Mouse (Mus musculus) telencephalon, adult 2 months (tissue): ENCODE data around the gene Ankrd39.

Source experiments
- DNase-seq: peaks from one replicate; pipeline ENCODE4 v3.0.0-alpha.2; 2011; ENCODE audit warnings: low read depth, low spot score

Gene Ankrd39

DNA sequence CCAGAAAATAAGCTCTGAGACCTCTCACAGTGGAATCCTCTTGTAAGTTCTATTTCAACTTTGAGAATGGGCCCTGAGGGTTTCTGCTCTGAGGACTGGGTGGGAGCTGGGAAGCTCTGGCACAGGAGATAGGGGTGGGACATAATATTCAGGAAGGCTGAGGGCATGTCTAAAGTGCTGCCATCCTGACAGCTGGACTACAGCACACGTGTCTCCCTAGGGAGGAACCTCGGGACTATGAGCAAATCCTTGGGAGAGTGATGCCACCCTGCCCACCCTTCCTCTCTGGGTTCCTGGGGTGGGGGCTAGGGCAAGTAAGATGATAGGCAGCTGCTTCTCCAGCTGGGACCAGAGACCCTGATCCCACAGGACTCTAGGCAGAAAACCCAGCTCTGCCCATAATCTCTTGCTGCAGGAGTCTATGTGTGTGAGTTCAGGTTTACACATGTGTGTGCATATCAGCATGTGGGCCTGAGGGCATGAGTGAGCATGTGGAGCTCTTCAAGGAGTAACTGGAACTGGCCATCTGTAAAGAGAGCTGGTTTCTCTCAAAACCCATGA, 25.0 kb upstream of the Ankrd39 start:
- no peak for DNase-seq

DNA sequence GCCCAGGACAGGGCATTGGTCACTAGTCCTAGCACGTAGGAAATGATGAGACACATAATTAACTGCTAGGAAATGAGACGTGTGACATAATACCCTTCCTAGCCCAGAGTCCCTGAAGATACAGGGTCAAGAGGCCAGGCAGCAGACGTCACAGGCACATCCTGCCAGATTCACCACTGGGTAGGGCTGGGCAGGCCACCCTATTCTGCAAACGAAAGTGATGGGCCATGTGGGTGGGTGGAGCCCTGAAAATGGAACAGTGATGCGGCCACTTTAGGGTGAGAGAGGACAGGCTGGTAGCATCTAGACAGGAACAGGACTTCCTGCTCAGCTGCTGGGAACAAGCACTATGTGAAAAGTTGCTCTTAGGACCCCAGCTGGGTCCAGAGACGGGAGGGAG, 24.4 kb upstream of the Ankrd39 start:
- DNase-seq = no peak

DNA sequence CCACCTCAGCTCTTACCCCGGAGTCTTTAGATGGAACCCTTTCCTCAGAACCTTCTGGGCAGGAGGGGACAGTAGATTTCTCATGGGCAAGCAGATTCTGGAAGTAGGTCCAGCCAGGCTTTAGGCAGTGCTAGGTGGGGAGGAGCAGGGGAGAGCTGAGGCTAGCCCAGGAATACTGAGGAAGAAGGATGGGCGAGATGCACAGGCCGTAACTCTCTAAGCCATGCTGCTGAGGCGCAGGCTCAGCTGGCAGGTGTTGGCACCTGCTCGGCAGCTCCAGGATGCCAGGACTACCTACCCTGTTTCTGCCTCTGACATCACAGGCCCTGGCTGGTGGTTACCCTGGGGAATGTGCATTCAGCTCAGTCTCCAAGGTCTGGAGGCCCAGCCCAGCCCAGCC, 23.1 kb upstream of the Ankrd39 start:
- DNase-seq = no peak

DNA sequence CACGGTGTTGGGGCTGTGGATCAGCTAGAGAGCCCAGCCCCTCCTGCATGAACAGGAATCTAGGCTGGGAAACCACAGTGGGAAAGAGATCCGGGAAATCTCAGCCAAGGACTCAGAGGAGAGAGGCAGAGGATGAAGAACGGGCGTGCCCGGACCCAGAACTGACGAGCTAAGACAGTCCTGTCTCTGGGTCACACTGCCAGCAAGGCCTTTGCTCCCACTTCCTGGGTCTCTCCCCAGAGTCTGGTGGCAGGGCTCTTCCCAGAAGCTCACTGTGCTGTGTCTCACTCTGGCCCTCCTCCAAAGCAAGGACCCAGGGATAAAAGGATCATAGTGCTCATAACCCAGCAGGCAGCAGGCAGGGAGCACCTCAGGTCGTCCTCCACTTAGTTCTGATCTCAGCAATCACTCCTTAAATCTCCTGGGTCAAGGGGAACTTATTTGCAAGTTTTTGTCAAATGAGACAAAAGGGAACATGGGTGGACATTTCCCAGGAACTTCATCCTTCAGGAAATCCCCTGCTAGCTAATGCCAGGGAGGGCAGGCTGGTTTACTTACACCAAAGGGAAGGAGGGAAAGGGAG, 22.5 kb upstream of the Ankrd39 start:
- no peak for DNase-seq

DNA sequence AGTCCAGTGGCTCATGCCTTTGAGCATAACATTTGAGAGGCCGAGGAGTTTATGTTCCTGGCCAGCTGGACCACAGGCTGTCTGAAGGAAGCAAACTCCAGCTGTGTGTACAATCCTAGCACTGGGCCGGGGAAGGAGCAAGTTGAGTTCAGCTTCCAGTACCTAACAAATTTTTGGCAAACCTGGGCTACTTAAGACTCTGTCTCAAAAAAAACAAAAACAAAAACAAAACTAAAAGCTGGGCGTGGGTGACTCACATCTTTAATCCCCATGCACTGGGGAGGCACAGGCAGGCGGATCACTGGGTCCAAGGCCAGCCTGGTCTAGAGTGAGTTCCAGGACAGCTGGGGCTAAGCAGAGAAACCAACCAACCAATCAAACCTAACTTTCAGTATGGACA, 21.5 kb upstream of the Ankrd39 start:
- no peak for DNase-seq

DNA sequence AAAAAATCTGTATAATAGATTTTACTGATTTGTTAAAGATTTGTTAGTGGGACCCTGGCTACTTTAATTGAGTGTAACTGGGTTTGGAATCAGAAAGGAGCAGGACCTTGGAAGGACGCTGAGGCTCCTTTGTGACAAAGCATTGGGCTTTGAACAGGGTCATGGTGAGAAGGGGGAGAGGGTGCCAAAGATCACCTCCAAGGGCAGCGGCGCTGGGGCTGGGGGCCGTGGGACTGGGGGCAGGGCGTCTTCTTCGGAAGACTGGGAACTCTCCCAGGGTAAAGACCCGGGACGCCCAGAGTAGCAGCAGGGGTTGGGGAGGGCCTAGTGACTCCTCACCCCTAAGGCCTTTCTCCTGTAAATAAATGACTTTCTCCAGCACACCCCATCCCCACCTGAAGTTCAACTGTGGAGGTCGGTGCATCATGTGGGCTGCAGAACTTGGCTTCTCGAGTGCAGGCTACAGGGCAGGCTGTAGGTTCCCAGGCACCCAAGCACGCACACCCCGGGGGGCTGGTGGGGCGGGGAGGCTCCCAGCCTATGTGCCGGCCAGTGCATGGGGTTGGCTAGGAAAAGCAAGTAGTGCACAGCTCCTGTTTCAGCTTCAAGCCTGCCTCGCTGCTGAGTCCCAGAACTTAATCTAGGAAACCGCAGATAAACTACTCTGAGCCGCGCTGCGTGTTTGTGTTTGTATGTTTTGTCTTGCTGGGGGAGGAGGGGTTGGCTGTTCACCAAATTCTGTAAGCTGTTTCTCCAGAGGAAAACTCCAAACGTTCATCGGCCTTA, 20.8 kb upstream of the Ankrd39 start:
- no peak for DNase-seq

DNA sequence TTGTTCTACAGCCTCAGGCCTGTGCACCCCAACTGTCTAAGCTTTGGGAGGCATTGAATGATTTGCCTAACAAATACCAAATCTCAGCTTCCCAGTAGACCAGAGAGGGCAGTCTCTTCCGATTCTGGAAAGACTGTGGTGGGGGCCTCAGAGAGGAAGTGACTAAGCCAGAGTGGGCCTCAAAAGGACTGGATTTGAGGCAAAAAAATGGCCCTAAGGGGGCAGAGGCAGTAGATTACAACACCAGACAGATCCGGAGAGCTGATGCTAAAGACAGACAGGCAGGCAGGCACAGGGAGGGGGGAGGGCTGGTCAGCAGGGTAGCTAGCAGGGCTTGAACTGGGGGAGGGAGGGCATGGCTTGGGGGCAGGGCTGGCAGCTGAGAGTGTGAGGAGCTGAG, 19.2 kb upstream of the Ankrd39 start:
- DNase-seq = no peak

DNA sequence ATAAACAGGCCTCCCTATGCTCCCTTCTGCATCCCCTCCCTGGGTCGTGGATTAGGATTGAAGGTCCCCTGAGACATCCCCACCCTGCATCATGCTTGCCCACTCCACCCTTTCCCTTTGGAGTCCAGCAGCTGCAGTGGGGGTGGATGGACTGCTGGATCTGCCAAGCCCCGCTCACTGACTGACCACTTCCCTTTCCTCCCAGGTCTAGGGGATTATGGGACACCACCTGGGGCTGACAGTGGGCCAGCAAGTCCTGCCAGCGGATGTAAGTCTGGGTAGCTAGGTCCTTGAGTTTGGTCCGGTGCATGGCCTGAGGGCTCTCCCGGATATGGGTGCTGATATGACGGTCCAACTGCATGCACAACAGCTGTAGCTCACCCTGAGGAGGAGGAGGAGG, 16.9 kb upstream of the Ankrd39 start:
- DNase-seq = no peak

DNA sequence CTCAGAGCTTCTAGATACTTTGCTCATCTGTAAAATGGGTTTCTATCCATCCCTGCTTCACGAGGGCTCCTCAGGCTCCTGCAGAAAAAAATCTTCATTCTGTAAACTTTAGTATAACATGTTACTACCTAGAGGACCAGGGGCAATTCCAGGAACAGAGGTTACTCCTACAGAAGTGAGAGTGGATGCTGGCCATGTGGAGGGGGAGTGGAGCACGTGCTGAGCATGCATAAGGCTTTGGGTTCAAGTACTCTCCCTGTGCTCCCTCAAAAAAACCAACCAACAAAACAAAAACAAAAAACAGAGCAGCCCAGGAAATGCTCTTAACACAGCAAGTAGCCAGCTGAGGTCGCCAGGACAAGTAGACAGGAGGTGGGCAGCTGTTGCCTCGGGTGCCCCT, 16.4 kb upstream of the Ankrd39 start:
- DNase-seq = no peak

DNA sequence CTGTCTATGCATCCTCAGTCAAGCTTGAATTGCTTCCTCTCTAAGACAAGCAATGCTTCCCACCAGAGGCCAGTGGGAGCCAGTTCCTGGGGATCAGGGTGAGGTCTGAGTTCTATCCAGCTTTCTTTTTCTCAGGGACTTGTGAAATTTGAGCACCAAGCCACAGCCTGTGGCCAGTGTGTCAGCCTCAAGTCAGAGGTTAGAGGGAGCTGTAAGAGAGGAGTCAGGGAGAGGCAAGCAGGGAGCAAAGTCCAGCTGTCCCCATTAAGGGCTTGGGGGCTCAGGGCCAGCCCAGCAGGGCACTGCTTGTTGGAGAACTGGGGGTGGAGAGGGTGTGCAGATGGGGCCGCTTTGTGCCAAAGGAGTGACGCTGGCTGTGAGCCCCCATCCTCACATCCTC, 16.0 kb upstream of the Ankrd39 start:
- DNase-seq = no peak

DNA sequence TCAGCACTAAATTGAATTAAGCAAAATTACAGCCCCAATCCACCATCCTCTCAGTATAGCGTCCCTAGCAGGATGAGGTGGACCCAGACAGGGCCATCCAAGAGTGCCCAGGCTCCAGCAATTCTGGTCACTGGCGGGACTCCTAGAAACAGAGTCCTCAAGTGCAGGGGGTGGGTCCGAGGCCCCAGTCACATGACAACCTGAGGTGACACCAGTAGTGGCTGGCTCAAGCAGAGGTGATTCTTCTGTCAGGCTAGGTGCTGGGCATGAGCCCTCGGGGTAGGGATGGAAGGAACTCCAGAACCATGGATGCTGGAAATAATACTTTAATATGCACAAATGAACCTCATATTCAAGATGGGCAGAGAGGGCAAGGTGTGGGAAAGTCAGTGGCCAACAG, 15.1 kb upstream of the Ankrd39 start:
- no peak for DNase-seq

DNA sequence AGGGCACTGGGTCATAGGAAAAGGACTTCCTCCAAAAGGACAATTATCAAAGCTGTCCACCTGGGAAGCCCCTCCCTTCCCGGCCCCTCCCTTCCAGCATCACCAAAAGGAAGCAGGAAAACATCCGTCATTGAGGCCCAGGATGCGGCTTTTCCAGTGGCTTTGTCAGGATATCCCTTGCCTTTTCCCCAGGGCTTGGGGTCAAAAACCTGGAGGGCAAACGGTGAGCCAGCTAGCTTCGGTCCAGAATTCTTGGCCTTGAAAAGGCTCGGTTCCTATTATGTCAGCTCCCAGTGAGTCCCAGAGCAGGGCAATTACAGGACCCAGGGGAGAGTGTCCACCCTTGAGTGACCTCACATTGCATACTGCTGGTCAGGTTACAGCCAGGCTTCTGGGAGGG, 13.7 kb upstream of the Ankrd39 start:
- no peak for DNase-seq

DNA sequence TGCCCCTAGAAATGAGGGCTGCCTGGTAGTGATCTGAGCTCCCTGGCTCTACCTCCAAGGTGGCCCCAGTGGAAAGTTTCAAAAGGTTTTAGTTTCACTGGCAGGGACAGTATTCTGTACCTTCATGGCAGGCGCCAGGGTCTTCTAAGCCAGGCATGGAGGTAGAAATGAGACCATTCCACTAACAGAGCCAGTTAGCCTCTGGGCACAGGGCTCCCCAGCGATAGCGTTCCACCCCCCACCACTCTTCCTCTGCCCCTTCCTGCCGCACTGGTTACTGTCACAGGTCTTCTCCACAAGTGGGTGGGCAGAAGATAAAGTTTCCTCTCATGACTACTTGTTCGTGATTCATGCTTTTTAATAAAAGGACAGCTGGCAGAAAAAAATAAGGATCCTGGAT, 12.6 kb upstream of the Ankrd39 start:
- DNase-seq = no peak

DNA sequence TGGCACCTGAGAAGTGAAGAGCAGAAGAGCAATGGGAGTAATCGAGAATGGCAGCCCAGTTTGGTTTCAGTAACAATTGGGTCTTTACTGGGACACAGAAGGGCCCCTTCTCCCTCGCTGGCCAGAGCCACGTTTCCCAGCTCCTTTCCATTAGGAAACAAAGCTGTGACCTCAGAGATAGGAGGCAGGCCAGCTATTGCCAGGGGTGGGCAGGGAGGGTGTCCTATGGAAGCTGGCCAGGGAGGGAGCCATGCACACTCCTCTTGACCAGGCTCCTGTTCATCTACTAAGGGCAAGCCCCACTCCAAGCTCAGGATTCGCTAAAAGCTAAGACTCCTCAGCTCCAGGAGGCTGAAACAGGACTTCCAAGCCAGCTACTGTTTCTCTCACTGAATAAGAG, 12.0 kb upstream of the Ankrd39 start:
- no peak for DNase-seq

DNA sequence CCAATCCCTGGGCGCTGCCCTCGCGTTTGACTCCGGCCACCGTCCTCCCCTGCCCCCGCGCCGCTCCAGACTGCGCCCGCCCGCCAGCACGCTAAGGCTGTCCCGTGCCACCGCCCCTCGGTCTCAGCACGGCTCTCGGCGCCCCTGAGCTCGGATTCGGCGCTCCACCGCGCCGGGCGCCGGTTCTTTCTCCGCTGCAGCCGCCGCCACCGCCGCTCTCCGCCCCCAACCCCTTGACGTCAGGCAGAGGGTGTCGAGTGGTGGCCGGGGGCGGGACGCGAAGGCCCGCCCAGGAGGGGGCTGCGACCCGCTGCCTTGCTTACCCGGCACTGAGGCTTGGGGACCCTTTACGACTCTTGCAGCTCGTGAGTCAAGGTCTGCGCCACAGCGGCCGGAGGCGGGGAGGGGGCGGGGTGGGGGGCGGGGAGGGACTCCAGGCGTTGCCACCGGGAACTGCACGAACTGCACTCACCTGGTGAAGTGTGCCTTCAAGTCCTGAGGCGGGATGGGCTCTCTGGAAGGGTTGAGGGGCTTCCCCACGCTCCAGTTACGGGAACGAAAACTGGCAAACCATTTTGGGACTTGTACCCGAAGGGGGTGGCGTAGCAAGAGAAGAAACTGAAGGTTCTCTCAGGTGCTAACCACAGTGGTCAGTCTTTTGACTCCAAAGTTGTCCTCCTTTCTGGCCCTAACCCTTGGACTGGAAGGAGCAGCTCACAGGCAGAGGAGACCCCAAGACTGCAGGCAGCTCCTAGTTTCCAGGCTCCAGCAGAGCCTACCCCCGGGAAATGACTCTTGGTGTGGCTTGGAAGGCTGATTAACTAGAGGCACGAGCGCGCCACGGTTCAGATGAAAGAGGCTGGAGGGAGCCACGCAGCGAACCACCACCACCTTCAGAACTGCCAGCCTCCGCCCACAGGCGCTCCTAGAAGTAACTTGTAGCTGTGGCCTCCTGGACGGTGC, 11.1 kb upstream of the Ankrd39 start, which contains the start of gene Sema4c:
Gene Sema4c, minus strand, starts transcription at position 319 of the 963 bp plus-strand sequence.
- DNase-seq = no peak

DNA sequence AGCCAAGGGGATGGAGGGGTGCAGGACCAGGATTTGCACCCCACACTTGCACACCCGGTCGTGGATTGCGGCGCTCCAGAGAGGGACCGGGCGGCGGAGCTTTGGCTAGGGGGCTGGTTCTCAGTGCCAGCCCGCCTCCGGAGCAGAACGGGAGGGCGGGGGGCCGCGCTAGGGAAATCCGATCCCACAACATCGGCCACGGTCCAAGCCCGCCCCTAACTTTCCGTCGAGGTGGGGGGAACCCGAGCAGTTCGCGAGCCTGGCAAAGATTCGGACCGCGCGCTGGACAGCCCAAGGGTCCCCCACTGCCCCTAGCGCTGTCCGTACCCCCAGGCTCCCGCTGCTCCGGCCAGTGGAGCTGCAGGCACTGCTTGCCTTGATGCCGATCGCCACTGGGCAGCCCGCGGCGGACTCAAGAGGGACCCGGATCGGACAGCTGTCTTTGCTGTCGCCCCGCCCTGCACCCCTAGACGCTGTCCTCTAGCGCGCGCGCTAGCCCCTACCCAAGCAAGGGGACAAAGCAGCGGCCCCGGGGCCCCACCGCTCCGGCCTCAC, 10.3 kb upstream of the Ankrd39 start:
- DNase-seq = no peak

DNA sequence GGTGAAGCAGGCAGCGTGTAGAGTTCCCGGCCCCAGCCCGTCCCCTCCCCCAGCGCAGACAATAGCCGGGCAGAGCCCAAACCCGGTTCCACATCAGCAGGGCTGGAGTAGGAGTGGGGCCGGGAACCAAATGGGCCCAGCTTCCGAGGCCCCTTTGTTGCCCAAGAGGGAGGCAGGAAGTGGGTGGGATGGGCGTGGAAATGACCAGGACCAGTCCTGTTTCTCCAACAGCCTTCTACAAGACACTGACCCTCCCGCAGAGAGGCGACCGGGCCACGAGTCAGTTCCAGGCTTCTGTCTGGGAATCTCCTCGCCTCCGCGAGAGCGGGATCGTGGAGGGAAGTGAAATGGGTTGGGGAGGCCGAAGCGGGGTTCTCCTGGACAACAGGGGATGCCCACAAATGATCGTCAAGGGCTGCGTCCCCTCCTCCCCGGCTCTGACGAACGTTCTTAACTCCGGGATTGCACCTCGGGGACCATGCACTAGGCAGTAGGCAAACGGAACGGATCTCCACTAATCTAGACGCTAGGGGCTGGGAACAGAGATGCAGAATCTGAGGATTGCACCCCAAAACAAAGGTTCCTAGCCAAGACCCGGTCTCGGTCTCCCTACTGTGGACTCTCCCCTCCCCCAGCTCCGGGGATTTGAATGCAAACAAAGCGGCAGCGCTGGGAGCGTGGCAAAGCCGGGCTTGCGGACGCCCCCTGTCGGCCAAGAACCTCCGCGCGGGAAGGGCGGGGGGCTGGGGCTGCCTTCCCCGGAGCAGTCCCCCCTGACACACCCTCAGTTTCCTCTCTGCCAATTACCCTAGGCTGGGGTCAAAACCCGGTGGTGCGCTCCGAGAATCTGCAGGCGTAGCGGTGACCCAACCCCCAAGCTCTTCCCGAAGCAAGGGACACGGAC, 9.6 kb upstream of the Ankrd39 start:
- DNase-seq = peak; percentile 70

DNA sequence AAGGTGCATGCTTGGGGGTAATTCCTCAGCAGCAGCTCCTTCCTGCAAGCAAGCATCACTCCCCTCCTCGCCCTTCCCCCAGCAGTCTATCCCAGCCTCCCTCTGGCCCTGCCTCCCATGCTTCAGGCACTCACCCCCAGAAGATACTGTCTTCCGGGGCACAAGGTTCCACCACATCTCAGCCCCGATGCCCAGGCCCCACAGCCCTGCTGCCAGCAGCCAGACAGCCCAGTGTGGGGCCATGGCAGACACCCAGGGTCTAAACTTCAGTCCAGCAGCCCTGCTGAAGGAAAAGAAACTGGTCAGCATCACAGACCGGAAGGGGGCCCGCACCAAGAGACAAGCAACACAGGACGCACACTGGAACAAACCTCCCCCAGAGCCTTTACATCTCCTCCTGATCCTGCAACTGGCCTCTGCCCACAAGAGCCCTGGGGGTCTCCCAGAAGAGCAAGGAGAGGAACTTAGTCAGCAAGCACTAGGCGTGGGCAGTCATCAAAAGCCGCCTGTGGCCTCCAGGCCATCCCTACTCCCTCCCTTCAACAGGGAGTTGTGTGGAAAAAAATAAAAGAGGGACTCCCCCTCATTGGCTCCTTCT, 8.7 kb upstream of the Ankrd39 start:
- no peak for DNase-seq

DNA sequence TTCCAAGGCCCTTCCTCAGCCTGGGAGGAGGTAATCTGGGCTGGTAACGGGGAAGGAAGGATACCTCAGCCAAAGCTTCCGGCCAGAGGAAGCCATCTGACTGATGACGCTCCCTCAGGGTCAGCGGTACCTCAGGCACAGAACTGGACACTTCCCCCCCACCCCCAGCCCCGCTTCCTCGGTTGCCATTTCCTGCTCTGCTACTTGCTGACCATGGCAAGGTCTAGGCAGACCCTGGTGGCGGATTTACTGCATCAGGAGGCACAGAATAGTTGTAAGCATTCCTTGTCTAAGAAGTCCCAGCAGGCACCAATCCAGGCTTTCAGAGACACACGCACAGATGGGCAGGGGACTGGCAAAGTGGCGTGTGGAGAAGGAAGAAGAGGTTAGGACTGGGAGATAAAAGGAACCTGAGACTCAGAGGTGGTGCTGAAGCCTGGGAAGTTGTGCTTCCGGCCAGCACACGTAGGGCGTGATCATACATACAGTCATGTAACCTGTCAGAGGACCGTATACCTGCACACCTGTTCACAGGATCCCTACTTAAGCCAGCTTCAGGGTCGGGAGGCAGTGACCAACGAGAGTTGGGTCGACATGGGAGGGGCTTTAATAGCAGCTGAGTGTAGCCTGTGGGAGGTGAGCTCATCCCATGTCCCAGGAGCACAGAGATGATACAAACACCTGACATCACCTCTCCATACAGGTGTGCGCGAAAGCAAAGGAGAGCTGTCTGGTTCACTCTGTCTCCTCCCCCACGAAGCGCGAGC, 7.6 kb upstream of the Ankrd39 start:
- DNase-seq = no peak

DNA sequence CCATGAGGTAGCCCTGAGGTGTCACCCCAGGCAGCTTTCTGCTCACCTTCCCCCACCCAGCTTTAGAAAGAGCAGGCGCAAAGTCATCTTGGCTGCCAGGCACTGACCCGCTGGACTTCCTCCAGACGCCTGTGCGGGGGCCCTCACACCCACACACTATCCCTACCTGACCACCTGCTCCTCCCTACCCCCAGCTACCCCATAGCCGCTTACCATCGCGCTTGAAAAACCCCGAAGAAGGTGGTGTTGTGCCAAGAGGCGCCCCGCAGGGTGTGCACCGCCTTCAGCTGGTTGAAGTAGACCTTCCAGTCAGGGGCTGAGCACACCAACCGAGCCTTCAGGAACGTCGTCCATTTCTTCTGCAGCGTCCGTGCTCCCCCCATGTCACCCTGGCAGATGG, 5.3 kb upstream of the Ankrd39 start:
- no peak for DNase-seq
